Mouse (Mus musculus) heart, postnatal 0 days (tissue): ENCODE data around the gene Cyp2b10.

ENCODE experiments used
- CTCF ChIP-seq: IDR thresholded peaks from 2 replicates; pipeline ENCODE4 v1.5.1; 2016; ENCODE audit warnings: antibody characterized with exemption, control low read depth, low read depth
- EP300 ChIP-seq: IDR thresholded peaks from 2 replicates; pipeline ENCODE4 v1.6.1; 2016; ENCODE audit warnings: antibody characterized with exemption, low read depth

DNA sequence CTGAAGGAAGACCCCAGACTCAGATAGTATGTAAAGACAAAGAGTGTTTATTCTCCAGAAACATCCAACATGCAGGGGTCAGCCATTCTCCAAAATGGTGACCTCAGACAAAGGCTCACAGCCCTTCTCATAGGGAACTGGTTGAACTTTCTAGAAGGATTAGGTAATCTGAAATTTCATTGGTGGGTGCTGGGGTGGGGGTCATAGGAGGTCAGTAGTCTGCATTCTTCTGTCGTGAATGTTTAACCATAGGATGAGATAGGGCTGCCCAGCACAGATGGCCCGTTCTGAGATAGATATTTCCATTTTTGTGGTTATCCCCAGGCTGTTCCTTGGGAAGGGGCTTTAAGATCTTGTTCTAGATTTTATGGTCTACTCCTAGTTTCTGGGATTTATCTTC lies 35.1 kb upstream of the Cyp2b10 start:
- TF ChIP-seq CTCF: no peak
- no peak for TF ChIP-seq EP300
